Mouse (Mus musculus): ENCODE measurements at regions not wholly inside any gene's neighbourhood (a gene's known extent, or its start where the extent isn't known, plus 50 kb on each side); places are given as distances from the start of the nearest gene placed in this dataset.

GRCm38 (mm10) chr13:78656766-78657165, 457.2 kb upstream of the Nr2f1 start:
- no peak for TF ChIP-seq ZC3H11A (IDR thresholded peaks at IDR 0.05; ENCODE audit: borderline replicate concordance, low read depth, low read length)
- no peak for TF ChIP-seq MAFK (IDR thresholded peaks at IDR 0.05; ENCODE audit: insufficient read depth, low read depth, low read length)
- no peak for TF ChIP-seq ZNF384 (IDR thresholded peaks at IDR 0.05; ENCODE audit: low read depth, low read length)
